Mouse (Mus musculus): ENCODE data around the gene Arglu1.

DNA sequence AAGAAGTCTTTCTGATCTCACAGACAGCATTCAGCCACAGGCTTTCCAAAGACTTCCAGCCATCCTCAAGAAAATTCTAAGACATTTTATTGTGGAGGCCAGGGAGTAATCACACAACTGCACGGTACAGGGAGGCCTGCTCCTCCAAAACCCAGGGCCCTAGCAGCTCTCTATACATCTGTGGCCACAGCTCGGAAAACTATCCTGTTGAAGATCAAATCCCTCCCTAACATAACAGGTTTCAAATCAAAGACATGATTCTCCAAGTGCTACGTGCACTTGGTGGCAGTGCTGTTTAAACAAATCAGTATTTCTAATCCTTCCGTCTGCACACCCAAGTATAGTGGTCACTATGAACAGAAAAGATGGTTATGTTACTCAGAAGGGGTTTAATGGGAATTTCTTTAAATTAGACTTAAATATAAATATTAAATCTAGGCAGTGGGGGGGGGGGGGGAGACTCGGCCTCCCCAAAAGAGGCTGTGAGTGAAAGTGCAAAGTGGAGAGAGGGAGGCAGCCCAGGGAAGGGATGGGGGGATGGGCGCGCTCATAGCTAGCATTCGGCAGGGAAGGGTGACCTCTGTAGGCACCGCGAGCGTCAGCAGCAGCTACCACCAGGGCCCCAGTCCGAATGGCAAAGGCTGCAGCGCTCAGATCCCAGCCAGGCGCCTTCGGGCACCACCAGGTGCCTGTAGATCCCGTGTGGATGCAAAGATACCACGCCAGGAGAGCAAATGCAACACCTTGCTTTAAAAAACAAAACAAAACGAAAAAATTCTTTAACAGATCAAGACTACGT lies 31.7 kb downstream of the Arglu1 start:
- TF ChIP-seq POLR2A (IDR thresholded peaks at IDR 0.05; ENCODE audit: low read depth, low read length) (no peak), CTCF (conservative IDR thresholded peaks at IDR 0.05; ENCODE audit: insufficient read depth, insufficient read length, low read depth, low read length) (peak; percentile 74)

All from kidney, adult 2 months (tissue).